Mouse (Mus musculus): ENCODE results near the gene Smap1. TPM values are rescaled to one million over a fixed set of nuclear protein-coding genes. Genes with fewer than 3 reads are reported as not detected.

Smap1 gene
- 10 to 100 TPM; 61.0 TPM for total RNA-seq (2023)

DNA sequence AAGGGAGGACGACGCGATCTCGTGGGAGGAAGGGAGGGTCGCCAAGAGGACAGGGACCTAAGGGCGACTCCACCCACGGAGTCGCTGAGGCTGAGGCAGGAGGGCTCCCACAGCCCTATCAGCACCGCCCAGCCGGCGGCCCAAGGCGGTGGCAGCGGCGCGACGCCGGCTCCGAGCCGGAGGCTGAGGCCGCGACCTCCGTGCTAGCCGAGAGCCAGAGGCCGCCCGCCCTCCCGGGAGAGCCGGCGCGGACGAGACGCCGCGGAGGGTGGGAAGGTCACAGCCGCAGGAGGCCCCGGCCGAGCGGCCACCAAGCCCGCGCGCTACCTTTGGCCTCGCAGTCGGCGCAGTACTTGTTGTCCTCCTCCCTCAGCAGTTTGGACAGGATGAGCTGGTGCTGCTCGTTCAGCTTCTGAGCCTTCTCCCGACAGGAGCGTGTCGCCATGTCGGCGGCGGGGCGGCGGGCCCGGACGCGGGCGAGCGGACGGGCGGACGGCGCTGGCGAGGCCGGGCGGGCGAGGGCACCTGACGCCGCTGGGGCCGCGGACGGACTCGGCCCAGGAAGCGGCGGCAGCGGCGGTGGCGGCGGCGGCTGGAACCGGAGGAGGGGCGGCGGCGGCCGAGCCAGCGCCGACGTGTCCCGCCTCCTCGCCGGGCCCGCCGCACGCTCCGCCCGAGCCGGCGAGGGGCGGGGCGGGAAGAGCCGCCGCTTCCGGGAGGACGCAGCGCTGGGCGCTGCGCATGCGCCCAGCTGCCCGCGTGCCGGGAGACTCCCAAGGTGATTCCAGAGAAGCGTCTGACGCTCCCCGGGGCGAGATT is at the start of gene Smap1:
Gene Smap1, minus strand, starts transcription at position 607 of the 819 bp plus-strand sequence.

Other genes starting within 250 kb of the Smap1 start
- gene B3gat2, start 160.6 kb downstream of the Smap1 start, total RNA-seq (2023) = not detected
- gene Sdhaf4, start 83.3 kb upstream of the Smap1 start, total RNA-seq (2023) = 10 to 100 TPM; 20.5 to 22.3 TPM
- 1 to 10 TPM in 1 of 2 experiments, under 1 TPM in 1; 0.83 to 1.4 TPM for gene Fam135a, start 178.0 kb upstream of the Smap1 start, total RNA-seq (2023)